Mouse (Mus musculus) kidney, adult 2 months (tissue): ENCODE results near the gene Nrip1. TPM values are rescaled to one million over a fixed set of nuclear protein-coding genes. Genes with fewer than 3 reads are reported as not detected.
A peak's percentile ranks its signal among the peaks of the same experiment; 100 is the strongest.

Experiments used
- DNase-seq: peaks from one replicate; pipeline ENCODE4 v3.0.0; 2021
- H3K27ac ChIP-seq: fragments of 200-500 bp; 2 replicates; pipeline ENCODE4 v1.5.1; 2012; ENCODE audit warnings: low read depth, low read length, control low read depth, inconsistent platforms; ENCODE audit not compliant: insufficient read depth
- H3K27me3 ChIP-seq: fragments of 200-500 bp; replicated peaks from 2 replicates; pipeline ENCODE4 v1.6.1; 2012; ENCODE audit warnings: mild to moderate bottlenecking, moderate library complexity, low read length, inconsistent platforms; ENCODE audit not compliant: control insufficient read depth, insufficient read depth
- H3K36me3 ChIP-seq: fragments of 200-500 bp; 2 replicates; pipeline ENCODE4 v1.6.1; 2012; ENCODE audit warnings: mild to moderate bottlenecking, moderate library complexity, low read length, inconsistent platforms; ENCODE audit not compliant: control insufficient read depth, insufficient read depth
- H3K4me1 ChIP-seq: fragments of 200-500 bp; 2 replicates; pipeline ENCODE4 v1.6.1; 2011; ENCODE audit warnings: low read length; ENCODE audit not compliant: control insufficient read depth, insufficient read depth
- H3K4me3 ChIP-seq: fragments of 200-500 bp; 2 replicates; pipeline ENCODE4 v1.5.1; 2011; ENCODE audit warnings: mild to moderate bottlenecking, low read depth, low read length, control low read depth; ENCODE audit not compliant: insufficient read depth
- CTCF ChIP-seq: fragments of 200-500 bp; conservative IDR thresholded peaks from 2 replicates; pipeline ENCODE4 v1.5.1; 2011; ENCODE audit warnings: low read depth, mild to moderate bottlenecking, control low read depth, low read length, moderate library complexity, mixed read lengths; ENCODE audit not compliant: insufficient read depth, insufficient read length
- POLR2A ChIP-seq: fragments of 200-500 bp; IDR thresholded peaks from one replicate; pipeline ENCODE4 v1.6.1; 2011; ENCODE audit warnings: low read depth, low read length, control low read depth
- WGBS: fragments of 180-500 bp; shearing (Covaris S2); methylation state at CpG from one replicate; pipeline ENCODE4 v1.1.7; 2018; 5-methylcytosine and 5-hydroxymethylcytosine counted together
- polyA plus RNA-seq: library from polyadenylated mRNA; depleted of rRNA; stranded (reverse); fragments of >200 nt; gene quantifications from 2 replicates; pipeline ENCODE4 v1.2.3, GENCODE M21; 2012

Gene Nrip1
- polyA plus RNA-seq, 1 experiment, result 7.1 TPM

DNA sequence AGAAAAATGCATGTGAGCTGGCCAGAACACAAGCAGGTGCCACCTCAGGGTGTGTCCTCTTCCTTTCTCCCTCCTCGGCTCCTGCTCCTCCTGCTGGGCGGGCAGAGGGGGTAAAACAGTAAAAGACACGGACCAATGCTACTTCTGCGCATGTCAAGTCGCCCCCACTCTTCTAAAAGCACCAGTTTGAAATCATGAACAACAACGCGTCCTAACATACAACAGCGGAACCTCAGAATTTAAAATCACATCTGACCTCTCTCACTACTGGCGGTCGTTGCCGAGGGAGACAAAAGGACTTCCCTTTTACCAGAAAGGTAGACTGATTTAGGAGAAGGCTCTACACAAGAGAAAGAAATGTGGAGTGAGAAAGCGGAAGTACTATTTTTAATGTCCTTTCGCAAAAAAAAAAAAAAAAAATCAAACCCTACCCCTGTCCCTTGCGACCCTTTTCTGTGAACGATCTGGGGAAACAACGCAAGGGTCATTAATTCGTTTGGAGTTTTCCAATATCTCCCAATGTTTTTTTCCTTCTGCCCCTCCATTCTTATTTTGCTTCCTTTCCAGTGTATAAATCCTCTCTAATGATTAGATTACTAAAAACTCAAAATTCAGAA, 7.7 kb downstream of the Nrip1 start:
- Histone ChIP-seq H3K27me3 (no peaks in the 10 kb centered on the region), H3K36me3 (no peaks in the 10 kb centered on the region), H3K27ac (no peak overlapping the region), H3K4me1 (peaks cover 29% of the 10 kb centered on the region; the same call in 1 of the 2 replicates), H3K4me3 (no peak overlapping the region)
- DNase-seq, result no peak
- 73% methylated on average over 17 of the region's 17 CpGs for WGBS
- TF ChIP-seq POLR2A (no peak), CTCF (no peak)

DNA sequence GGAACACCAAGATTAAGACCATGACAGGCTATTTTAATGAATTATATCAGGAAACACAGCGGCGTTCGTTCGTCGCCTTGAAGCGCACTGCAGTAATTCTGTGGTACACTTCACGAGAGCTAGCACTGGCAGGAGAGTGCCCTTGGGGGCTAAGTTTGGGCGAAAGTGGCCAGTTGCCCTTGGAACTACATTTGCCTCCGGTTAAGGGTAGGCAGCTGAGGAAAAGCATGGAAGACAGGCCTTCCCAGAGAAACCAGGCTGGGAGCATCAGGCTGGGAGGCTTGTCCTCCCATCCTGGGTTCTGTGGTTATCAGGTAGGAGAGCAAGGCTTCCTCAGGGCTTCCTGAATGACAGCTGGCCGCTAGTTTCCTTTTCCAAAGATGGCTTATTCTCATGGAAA, 8.4 kb downstream of the Nrip1 start:
- Histone ChIP-seq H3K27ac (no peak overlapping the region), H3K4me3 (no peak overlapping the region), H3K4me1 (peaks cover 29% of the 10 kb centered on the region; the same call in 1 of the 2 replicates), H3K36me3 (no peaks in the 10 kb centered on the region), H3K27me3 (no peaks in the 10 kb centered on the region)
- DNase-seq, result no peak
- TF ChIP-seq POLR2A (no peak), CTCF (no peak)
- WGBS, result 50% methylated on average over 10 of the region's 10 CpGs

DNA sequence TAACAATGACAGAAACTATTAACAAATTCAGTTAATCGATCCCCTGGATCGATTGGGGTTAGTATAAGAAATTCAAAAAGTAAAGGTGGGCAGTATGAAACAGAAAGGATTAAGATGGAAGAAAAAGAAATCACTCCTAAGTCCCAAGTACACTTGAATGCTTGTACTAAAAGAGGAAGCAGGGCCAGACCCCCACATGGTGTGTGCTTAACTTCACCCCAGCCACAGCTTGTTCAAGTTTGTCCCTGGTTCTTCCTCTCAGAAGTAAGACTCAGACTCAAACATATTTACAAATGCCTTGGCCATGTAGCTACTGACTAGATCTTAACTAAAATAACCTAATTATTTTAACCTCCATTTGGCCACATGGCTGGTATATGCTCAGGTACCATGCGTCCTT, 10.0 kb downstream of the Nrip1 start:
- H3K36me3 ChIP-seq, result no peaks in the 10 kb centered on the region
- H3K4me1 ChIP-seq, result peaks cover 19% of the 10 kb centered on the region; the same call in 1 of the 2 replicates
- H3K27me3 ChIP-seq, result no peaks in the 10 kb centered on the region
- no peak overlapping the region for H3K27ac ChIP-seq
- WGBS, result 84% methylated on average over 3 of the region's 3 CpGs
- no peak for DNase-seq
- no peak overlapping the region for H3K4me3 ChIP-seq
- TF ChIP-seq POLR2A (no peak), CTCF (no peak)

DNA sequence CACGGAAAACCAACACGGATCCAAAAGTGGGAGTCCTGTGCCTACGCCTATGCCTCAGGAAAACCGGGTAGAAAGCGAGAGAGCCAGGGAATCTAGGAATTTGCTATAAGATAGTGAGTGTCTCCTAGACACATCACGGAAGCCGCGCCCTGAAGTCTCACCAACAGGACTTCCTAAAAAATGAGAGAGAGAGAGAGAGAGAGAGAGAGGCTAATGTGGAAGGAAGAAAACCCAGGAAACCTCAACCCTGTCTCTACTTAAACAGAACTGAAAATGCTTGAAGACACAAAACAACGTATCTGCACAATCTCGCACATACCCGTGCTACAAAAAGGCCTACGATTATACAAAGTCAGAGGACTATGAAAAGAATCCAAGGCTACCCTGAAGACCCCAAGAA, 10.6 kb downstream of the Nrip1 start:
- no peaks in the 10 kb centered on the region for H3K27me3 ChIP-seq
- TF ChIP-seq CTCF (no peak), POLR2A (no peak)
- 90% methylated on average over 12 of the region's 12 CpGs for WGBS
- H3K36me3 ChIP-seq, result no peaks in the 10 kb centered on the region
- H3K27ac ChIP-seq, result no peak overlapping the region
- H3K4me3 ChIP-seq, result no peak overlapping the region
- H3K4me1 ChIP-seq, result peaks cover 24% of the 10 kb centered on the region; the same call in 1 of the 2 replicates
- no peak for DNase-seq

DNA sequence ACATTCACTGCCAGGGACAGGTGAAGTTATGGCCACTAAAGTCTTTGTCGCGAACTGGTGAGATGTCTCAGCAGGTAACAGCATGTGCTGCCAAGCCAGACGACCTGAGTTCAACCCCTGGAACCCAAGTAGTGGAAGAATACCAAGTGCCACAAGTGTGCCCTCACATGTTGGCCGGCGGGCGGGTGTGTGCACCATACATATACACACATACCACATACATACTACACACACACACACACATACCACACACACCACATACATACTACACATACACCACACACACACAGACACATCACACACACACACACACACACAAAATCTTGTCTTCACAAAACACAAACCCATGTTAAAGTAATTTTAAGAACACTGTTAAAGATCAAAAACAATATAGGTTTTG, 13.2 kb downstream of the Nrip1 start:
- peaks cover 20% of the 10 kb centered on the region; the same call in 1 of the 2 replicates for H3K4me1 ChIP-seq
- no peaks in the 10 kb centered on the region for H3K27me3 ChIP-seq
- no peak overlapping the region for H3K4me3 ChIP-seq
- WGBS, result 59% methylated on average over 6 of the region's 6 CpGs
- no peak overlapping the region for H3K27ac ChIP-seq
- H3K36me3 ChIP-seq, result no peaks in the 10 kb centered on the region
- no peak for TF ChIP-seq POLR2A
- TF ChIP-seq CTCF, result no peak
- no peak for DNase-seq

DNA sequence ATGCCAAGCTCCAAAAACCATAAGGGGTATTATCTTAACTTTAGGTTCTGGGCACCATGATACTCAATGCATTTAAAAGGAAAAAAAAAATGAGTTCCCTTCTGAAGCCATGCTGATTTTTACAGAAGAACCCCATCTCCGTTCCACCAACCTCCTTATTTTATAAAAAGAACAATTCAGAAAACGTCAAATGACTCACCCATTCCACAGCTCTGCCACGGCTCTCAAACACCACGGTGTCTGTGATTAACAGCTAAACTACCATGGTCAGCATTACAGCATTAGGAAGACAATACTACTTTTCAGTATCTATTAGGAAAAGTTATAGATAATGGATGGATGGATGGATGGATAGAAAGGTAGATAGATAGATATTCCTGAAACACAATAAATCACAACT, 14.9 kb downstream of the Nrip1 start:
- Histone ChIP-seq H3K27me3 (no peaks in the 10 kb centered on the region), H3K36me3 (no peaks in the 10 kb centered on the region), H3K27ac (no peak overlapping the region), H3K4me3 (no peak overlapping the region), H3K4me1 (peaks cover 22% of the 10 kb centered on the region)
- TF ChIP-seq POLR2A, result no peak
- TF ChIP-seq CTCF, result no peak
- 22% methylated on average over 4 of the region's 4 CpGs for WGBS
- no peak for DNase-seq

DNA sequence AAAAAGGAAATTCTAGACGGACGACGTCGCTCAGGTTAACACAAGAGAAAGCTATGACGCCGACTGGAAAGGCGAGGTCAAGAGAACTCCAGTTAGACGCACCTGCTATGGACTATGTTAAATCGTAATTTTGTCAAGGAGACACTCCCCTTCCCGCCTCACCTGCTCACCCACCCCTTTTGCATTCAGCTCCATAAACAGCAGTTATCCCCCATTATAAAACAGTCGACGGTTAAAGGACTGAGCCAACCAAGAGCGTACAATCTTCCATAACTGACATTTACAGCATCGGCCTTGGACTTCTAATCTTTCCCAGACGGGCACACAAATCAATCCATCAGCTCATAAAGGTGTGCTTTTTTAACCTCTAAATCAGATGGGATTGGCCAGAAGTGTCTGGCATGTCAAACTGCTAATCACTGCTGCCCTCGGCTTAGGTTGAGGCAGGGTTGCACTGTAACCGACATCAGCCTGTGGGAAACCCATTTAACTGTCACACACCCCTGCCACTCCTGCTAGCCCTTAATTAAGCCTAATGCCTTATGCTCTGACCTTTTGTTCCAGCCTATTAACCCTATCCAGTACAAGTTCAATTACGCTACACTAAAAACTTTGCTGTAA, 15.4 kb downstream of the Nrip1 start:
- H3K27ac ChIP-seq, result peak overlapping the region; percentile 16; the same call in 1 of the 2 replicates
- WGBS, result 42% methylated on average over 18 of the region's 18 CpGs
- H3K4me3 ChIP-seq, result no peak overlapping the region
- no peaks in the 10 kb centered on the region for H3K27me3 ChIP-seq
- no peak for TF ChIP-seq CTCF
- TF ChIP-seq POLR2A, result no peak
- peak; percentile 51 for DNase-seq
- peaks cover 22% of the 10 kb centered on the region for H3K4me1 ChIP-seq
- H3K36me3 ChIP-seq, result no peaks in the 10 kb centered on the region
